Mouse (Mus musculus) embryo, embryonic 9.5 days (tissue): ENCODE data around the gene Nav1.

Source experiments
- DNase-seq: peaks from one replicate; pipeline ENCODE4 v3.0.0-alpha.2; 2017; ENCODE audit errors: extremely low spot score

The Nav1 gene

GRCm38 (mm10) chr1:135448940-135449339 is 158.2 kb downstream of the Nav1 start:
- DNase-seq = no peak

DNA sequence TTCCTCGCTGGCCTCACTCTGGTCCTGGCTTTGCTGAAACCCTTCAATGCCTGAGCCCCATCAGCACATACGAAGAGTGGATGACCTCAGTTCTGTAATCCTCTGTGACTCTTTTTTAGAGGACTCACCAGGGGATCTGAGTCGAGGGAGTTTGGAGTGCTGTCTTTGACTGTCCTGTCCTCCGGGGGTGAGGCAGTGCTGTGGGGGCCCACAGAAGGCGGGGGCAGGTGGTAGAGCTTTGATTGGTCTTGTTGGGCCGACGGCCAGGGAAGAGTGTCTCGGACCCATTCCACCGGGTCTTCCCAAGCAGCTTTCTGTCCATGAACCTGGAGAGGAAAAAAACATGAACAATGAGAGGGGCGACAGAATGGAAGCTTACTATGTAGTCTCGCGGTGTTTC is 163.6 kb downstream of the Nav1 start:
- DNase-seq = no peak

DNA sequence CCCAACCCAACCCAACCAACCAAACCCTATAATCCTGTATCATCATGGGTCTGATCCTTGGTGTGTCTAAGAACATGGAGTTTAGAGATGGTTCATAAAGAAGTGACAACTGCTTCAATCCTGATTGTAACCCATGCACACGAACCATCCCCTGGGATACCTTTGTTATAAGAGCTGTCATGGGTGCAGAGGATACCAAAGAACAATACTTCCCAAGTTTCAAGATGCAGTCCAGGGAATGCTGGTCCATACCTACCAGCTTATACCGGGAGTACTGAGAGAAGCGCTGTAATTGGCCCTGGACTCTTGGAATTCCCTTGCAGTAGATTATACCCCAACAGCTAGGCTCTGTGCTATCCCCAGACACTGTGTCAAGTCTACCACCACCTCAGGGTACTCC is 165.2 kb downstream of the Nav1 start:
- DNase-seq = no peak

GRCm38 (mm10) chr1:135440986-135441385 is 166.1 kb downstream of the Nav1 start:
- DNase-seq = no peak

- no peak for DNase-seq
These were observed 168.3 kb downstream of the Nav1 start for GRCm38 (mm10) chr1:135438801-135439200.

GRCm38 (mm10) chr1:135435823-135436222 is 171.3 kb downstream of the Nav1 start:
- DNase-seq = no peak

GRCm38 (mm10) chr1:135430669-135431017 is 176.5 kb downstream of the Nav1 start:
- DNase-seq = no peak

DNA sequence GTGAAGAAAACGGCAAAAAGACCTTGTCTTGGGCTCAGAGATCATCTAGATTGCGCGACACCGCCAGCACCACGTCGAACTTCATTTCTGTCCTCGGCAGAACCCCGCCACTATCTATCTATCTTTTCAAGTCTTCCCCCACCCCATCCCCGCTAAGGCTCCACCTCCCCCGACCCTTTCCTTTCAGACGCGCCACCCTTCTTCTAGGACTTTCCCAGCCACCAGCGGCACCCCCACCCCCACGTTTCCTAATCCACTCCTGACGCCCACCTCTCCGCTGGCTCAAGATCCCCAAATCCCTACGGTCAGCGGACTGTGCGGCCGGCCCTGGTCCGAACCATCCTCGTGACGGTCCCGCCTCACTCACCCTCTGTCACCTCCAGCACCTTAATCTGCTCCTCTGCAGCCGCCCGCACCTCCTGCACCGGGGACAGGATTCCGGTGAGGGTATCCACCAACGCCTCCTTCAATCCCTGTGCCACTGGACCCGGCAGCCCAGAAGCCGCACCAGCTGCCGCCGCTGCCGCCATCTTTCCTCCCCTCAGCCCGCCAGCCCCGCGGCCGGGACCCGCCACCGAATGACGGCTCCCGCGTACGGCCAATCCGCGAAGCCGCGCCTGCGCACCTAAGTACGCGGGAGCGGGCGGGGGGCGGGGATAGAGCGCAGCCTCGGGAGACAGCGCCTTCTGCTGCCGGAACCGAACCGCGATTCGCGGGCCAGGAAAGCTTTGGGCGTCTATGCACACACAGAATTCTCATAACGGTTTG is 177.0 kb downstream of the Nav1 start, which contains the start of gene Ipo9:
Gene Ipo9, minus strand, starts transcription at position 599 of the 768 bp plus-strand sequence.
- peak; percentile 91 for DNase-seq

DNA sequence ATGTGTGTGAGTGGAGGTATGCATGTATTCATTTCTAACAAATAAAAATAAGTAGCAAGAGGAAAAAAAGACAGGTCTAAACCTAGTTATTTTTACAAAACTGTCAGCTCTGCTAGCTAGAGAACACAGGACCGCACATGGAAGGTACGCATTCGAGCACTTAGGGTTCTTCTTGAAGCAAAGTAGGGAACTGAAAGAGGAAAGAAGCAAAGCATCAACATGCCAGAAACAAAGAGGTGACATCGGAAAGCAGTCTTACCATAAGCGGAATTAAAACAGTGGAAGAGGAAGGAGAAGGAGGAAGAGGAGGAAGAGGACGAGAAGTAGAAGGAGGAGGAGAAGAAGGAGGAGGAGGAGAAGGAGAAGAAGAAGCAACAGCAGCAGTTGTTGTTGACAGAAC is 179.7 kb downstream of the Nav1 start:
- DNase-seq = no peak

GRCm38 (mm10) chr1:135426645-135427044 is 180.4 kb downstream of the Nav1 start:
- DNase-seq = no peak

DNA sequence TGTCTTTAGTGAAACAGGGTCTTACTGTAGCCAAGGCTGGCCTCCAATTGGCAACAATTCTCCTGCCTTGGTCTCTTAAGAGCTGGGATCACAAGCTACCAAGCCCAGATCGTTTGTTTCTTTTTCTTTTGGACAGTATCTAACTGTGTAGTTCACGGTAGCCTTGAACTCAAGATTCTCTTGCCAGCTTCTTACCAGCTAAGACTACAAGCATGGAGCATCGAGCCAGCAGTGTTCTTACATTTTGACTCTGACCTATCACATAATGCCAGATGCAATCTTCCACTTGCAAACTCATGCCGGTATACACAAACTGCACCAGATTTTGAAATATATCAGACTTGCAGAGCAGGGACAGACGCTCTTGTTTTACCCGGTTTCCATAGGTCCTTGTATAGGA is 184.3 kb downstream of the Nav1 start:
- no peak for DNase-seq

GRCm38 (mm10) chr1:135413996-135414395 is 193.1 kb downstream of the Nav1 start:
- DNase-seq = no peak

- no peak for DNase-seq
These were observed 195.0 kb downstream of the Nav1 start for GRCm38 (mm10) chr1:135412130-135412529.

DNA sequence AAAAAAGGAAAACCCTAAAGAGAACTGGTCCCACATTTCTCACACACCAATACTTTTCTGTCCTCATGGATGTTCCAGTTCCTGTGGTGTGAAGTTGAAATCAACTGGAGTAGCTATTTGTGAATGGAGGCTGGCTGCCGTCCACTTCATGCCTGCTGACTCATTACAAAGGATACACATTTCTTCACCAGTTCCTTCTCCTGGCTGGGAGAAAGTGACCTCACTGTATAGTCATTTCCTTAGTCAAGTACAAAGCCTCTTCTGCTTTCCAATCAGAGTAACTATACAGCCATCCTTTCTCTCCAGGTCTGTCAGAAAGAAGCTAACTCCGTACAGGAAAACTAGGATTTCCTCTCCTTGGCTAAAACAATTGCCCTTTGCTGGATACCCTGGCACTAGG is 196.1 kb downstream of the Nav1 start:
- DNase-seq = no peak

GRCm38 (mm10) chr1:135408973-135409372 is 198.1 kb downstream of the Nav1 start:
- no peak for DNase-seq

GRCm38 (mm10) chr1:135405356-135405755 is 201.7 kb downstream of the Nav1 start:
- DNase-seq = no peak

- DNase-seq = no peak
These were observed 205.5 kb downstream of the Nav1 start for GRCm38 (mm10) chr1:135401452-135402110.

DNA sequence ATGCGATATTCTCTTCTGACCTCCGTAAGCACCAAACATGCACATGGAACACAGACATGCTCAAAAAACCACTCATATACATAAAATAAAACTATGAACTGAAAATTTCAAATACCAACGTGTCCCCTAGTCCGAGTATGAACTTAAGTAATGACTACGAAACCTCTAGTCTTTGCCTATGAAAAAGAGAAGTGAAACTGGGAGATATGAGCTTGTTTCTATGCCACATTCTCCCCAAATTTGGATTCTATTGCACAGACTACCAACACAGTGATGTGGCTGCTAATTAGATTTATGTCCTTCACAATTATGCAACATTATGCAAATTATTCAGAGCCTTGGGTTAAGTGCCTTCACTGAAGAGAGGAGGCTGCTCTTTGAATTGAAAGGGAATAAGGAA is 207.6 kb downstream of the Nav1 start:
- no peak for DNase-seq

DNA sequence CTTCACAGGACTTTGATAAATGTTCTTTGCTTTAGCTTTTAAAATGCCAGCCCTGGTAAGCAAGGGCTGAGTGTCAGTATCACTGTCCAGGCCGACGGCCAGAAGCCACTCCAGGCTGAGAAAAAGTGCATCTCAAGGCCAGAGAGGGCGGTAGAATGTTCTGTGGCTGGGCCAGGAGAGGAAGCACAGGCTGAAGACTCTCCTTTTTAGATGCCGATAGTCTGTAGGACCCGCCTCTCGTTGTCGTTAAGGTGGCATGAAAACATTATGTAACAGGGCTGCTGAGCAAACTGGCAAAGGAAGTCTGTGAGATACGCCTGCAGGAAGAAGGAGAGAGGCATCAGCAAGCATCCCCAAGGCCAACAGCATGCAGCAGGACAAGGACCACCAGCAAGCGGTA is 221.9 kb downstream of the Nav1 start:
- DNase-seq = no peak
